Mouse (Mus musculus): ENCODE measurements around the gene AY074887. TPM values are rescaled to one million over a fixed set of nuclear protein-coding genes. Genes with fewer than 3 reads are reported as not detected.

Gene AY074887
- polyA plus RNA-seq (2015; fragmentation: Illumina TruSeq; extraction: RNeasy Lipid Tissue Mini Kit (QIAGEN cat#74804); ENCODE audit: low read depth, low replicate concordance): not detected

GRCm38 (mm10) chr9:54950575-54951321 is at the start of gene AY074887, which contains the start of gene Psma4:
TSS of gene AY074887 (minus strand) at chr9:54950998.
TSS of gene Psma4 (plus strand) at chr9:54950790.

GRCm38 (mm10) chr9:54980674-54981073 is 29.9 kb upstream of the AY074887 start, which contains the start of gene Chrna5:
TSS of gene Chrna5 (plus strand) at chr9:54980880.

GRCm38 (mm10) chr9:54917010-54917677 is 33.7 kb downstream of the AY074887 start, which contains the start of gene Hykk:
TSS of gene Hykk (plus strand) at chr9:54917283.

Other genes with a start within 250 kb of the AY074887 start
- gene Wdr61, start 216.5 kb downstream of the AY074887 start, polyA plus RNA-seq (2015; fragmentation: Illumina TruSeq; extraction: RNeasy Lipid Tissue Mini Kit (QIAGEN cat#74804); ENCODE audit: low read depth, low replicate concordance): 86.9 TPM
- gene Crabp1, start 186.2 kb downstream of the AY074887 start, polyA plus RNA-seq (2015; fragmentation: Illumina TruSeq; extraction: RNeasy Lipid Tissue Mini Kit (QIAGEN cat#74804); ENCODE audit: low read depth, low replicate concordance): 3.5 TPM
- gene Ireb2, start 87.2 kb downstream of the AY074887 start, polyA plus RNA-seq (2015; fragmentation: Illumina TruSeq; extraction: RNeasy Lipid Tissue Mini Kit (QIAGEN cat#74804); ENCODE audit: low read depth, low replicate concordance): 34.8 TPM
- 1.5 TPM for gene Hykk, start 33.7 kb downstream of the AY074887 start, polyA plus RNA-seq (2015; fragmentation: Illumina TruSeq; extraction: RNeasy Lipid Tissue Mini Kit (QIAGEN cat#74804); ENCODE audit: low read depth, low replicate concordance)
- 197 TPM for gene Psma4, start 208 bp downstream of the AY074887 start, polyA plus RNA-seq (2015; fragmentation: Illumina TruSeq; extraction: RNeasy Lipid Tissue Mini Kit (QIAGEN cat#74804); ENCODE audit: low read depth, low replicate concordance)
- 3.2 TPM for gene Chrna5, start 29.9 kb upstream of the AY074887 start, polyA plus RNA-seq (2015; fragmentation: Illumina TruSeq; extraction: RNeasy Lipid Tissue Mini Kit (QIAGEN cat#74804); ENCODE audit: low read depth, low replicate concordance)
- 1.5 TPM for gene Chrna3, start 75.6 kb upstream of the AY074887 start, polyA plus RNA-seq (2015; fragmentation: Illumina TruSeq; extraction: RNeasy Lipid Tissue Mini Kit (QIAGEN cat#74804); ENCODE audit: low read depth, low replicate concordance)
- 0.68 TPM for gene Chrnb4, start 97.8 kb upstream of the AY074887 start, polyA plus RNA-seq (2015; fragmentation: Illumina TruSeq; extraction: RNeasy Lipid Tissue Mini Kit (QIAGEN cat#74804); ENCODE audit: low read depth, low replicate concordance)
- gene Ube2q2, start 197.9 kb upstream of the AY074887 start, polyA plus RNA-seq (2015; fragmentation: Illumina TruSeq; extraction: RNeasy Lipid Tissue Mini Kit (QIAGEN cat#74804); ENCODE audit: low read depth, low replicate concordance): 83.5 TPM

All from brain, adult 10 weeks (tissue).